Mouse (Mus musculus): ENCODE results near the gene Arsa.

Arsa gene

GRCm38 (mm10) chr15:89494970-89495369 lies 17.7 kb upstream of the Arsa start:
- DNase-seq (ENCODE audit: low spot score) = no peak

- DNase-seq (ENCODE audit: low spot score) = no peak
These were observed 11.4 kb upstream of the Arsa start for GRCm38 (mm10) chr15:89488611-89489117.

GRCm38 (mm10) chr15:89488182-89488581 lies 11.0 kb upstream of the Arsa start:
- no peak for DNase-seq (ENCODE audit: low spot score)

GRCm38 (mm10) chr15:89480584-89480983 lies 3.4 kb upstream of the Arsa start:
- DNase-seq (ENCODE audit: low spot score) = peak; percentile 47

- no peak for DNase-seq (ENCODE audit: low spot score)
These were observed 1.4 kb upstream of the Arsa start for GRCm38 (mm10) chr15:89478622-89479021.

GRCm38 (mm10) chr15:89477806-89478205 lies 581 bp upstream of the Arsa start:
- no peak for DNase-seq (ENCODE audit: low spot score)

- no peak for DNase-seq (ENCODE audit: low spot score)
These were observed 780 bp downstream of the Arsa start for GRCm38 (mm10) chr15:89476475-89476815.

GRCm38 (mm10) chr15:89475611-89476474 lies 1.4 kb downstream of the Arsa start:
- DNase-seq (ENCODE audit: low spot score) = peak; percentile 95

- DNase-seq (ENCODE audit: low spot score) = no peak
These were observed 2.0 kb downstream of the Arsa start for GRCm38 (mm10) chr15:89475293-89475600.

- no peak for DNase-seq (ENCODE audit: low spot score)
These were observed 2.5 kb downstream of the Arsa start for GRCm38 (mm10) chr15:89474596-89475292.

GRCm38 (mm10) chr15:89473921-89474320 lies 3.3 kb downstream of the Arsa start:
- no peak for DNase-seq (ENCODE audit: low spot score)

GRCm38 (mm10) chr15:89473370-89473769 lies 3.9 kb downstream of the Arsa start:
- no peak for DNase-seq (ENCODE audit: low spot score)

GRCm38 (mm10) chr15:89471476-89471875 lies 5.7 kb downstream of the Arsa start:
- no peak for DNase-seq (ENCODE audit: low spot score)

- DNase-seq (ENCODE audit: low spot score) = no peak
These were observed 8.6 kb downstream of the Arsa start for GRCm38 (mm10) chr15:89468577-89468976.

GRCm38 (mm10) chr15:89465052-89465451 lies 12.2 kb downstream of the Arsa start:
- no peak for DNase-seq (ENCODE audit: low spot score)

GRCm38 (mm10) chr15:89463334-89464235 lies 13.6 kb downstream of the Arsa start:
- DNase-seq (ENCODE audit: low spot score) = no peak

GRCm38 (mm10) chr15:89462176-89462575 lies 15.0 kb downstream of the Arsa start:
- no peak for DNase-seq (ENCODE audit: low spot score)

GRCm38 (mm10) chr15:89461321-89461720 lies 15.9 kb downstream of the Arsa start:
- DNase-seq (ENCODE audit: low spot score) = no peak

- DNase-seq (ENCODE audit: low spot score) = no peak
These were observed 16.9 kb downstream of the Arsa start for GRCm38 (mm10) chr15:89460298-89460697.

- no peak for DNase-seq (ENCODE audit: low spot score)
These were observed 17.4 kb downstream of the Arsa start for GRCm38 (mm10) chr15:89459821-89460220.

GRCm38 (mm10) chr15:89458942-89459341 lies 18.3 kb downstream of the Arsa start:
- DNase-seq (ENCODE audit: low spot score) = no peak

- no peak for DNase-seq (ENCODE audit: low spot score)
These were observed 21.6 kb downstream of the Arsa start for GRCm38 (mm10) chr15:89455642-89456041.

All from urinary bladder, postnatal 14 days (tissue).